Mouse (Mus musculus): Measurements from ENCODE around the gene Trpc6. TPM values are rescaled to one million over a fixed set of nuclear protein-coding genes. Genes with fewer than 3 reads are reported as not detected.

Trpc6 gene
- 1.1 and 1.2 TPM in 2 replicates for polyA plus RNA-seq (2012; rRNA removed)

GRCm38 (mm10) chr9:8544041-8544794, at the start of gene Trpc6:
Trpc6 (plus strand) TSS chr9:8544142.

Measured in liver, embryonic 14 days (tissue).